Mouse (Mus musculus) megakaryocyte progenitor cell, adult 5-6 weeks (primary cell): ENCODE results near the gene Cask. TPM values are rescaled to one million over a fixed set of nuclear protein-coding genes. Genes with fewer than 3 reads are reported as not detected.

ENCODE experiments used
- ATAC-seq: replicated peaks from 2 replicates; pipeline ENCODE4 v1.8.0; 2016; ENCODE audit warnings: mild to moderate bottlenecking, moderate TSS enrichment, inconsistent platforms; ENCODE audit not compliant: poor library complexity
- total RNA-seq, 2 experiments: library from RNA; stranded (forward) in 1 of 2; stranded (reverse) in 1 of 2; fragments of 157-497, 149-512 nt in 1 of 2; fragments of 200-1000 nt in 1 of 2; gene quantifications; 2 replicates each; pipeline versions ENCODE4 v1.2.3 to v1.2.4; 2015 to 2017

Gene Cask
- total RNA-seq, 2 experiments from 2014 or later = 20.5 to 27.8 TPM

DNA sequence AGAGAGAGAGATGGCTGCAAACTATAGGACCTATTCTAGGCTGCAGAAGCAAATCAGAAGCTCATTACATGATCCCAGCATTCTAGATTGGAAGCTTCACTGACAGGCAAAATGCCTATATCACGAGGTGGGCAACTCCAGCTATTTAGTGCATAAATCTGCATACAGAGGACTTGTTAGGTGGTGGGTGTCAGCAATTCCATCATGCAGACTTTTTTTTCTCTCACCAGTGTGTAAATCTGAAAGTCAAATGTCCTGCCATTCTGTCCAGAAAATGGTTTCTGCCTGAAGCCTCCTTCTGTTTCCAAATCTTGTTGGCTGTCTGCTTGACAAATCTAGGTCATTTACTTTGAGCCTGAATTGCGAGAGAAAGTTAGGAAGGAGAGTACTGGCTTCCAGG, 373.6 kb downstream of the Cask start:
- ATAC-seq = no peak

DNA sequence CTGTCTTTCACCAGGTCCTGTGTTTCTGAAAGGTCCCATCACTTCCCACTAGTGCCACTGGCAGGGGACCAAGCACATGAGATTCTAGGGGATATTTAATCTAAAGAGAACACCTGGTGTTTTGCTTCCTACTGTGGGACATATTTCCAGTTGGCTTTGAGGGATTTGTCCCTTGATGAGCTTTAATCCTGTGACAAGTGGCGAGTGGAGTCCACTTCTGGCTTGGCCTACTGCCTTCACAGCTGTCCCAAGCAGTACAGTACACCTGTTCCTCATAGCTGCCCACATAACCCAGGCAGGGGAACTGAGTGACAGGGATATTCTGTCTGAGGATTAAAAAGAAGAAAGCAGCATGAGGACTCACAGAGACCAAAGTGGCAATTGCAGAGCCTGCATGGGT, 375.8 kb downstream of the Cask start:
- no peak for ATAC-seq

DNA sequence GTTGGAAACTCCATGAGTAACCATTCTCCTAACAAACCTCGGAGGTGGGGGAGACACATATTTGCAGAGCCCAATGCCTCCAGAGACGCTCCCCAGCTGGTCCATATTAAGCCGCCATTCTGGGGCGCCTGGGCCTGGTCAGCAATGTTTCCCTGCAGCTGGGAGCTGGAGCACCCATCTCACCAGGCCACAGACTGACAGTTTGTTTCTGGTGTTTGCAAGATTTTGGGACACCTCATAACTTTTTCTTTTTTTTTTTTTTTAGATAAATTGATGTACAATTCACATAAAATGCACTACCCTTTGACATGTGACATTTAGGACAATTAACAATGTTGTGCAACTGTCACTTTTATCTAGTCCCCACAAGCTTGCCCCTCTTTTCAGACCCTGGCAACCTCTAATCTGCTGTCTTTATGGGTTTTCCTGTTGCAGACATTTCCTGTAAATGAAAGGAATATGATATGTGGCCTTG, 378.4 kb downstream of the Cask start:
- peak; percentile 81 for ATAC-seq

DNA sequence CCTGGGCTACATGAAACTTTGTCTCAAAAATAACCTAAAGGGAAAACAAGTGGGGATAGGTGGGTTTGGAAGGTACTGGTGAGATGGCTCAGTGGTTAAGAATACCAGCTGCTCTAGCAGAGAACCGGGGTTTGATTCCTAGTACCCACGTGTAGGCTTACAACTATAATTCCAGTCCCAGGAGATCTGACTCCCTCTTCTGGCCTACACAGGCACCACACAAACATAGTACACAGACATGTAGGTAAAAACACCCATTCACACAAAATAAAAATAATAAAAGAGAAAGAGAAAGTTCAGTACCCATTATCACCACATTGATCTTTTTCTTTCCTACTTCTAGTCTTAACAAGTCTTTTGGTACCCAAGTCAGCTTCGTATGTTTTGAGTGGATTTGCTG, 379.2 kb downstream of the Cask start:
- 0 out of 2 replicates have a peak, but pooled peaks have one; percentile 18 for ATAC-seq

DNA sequence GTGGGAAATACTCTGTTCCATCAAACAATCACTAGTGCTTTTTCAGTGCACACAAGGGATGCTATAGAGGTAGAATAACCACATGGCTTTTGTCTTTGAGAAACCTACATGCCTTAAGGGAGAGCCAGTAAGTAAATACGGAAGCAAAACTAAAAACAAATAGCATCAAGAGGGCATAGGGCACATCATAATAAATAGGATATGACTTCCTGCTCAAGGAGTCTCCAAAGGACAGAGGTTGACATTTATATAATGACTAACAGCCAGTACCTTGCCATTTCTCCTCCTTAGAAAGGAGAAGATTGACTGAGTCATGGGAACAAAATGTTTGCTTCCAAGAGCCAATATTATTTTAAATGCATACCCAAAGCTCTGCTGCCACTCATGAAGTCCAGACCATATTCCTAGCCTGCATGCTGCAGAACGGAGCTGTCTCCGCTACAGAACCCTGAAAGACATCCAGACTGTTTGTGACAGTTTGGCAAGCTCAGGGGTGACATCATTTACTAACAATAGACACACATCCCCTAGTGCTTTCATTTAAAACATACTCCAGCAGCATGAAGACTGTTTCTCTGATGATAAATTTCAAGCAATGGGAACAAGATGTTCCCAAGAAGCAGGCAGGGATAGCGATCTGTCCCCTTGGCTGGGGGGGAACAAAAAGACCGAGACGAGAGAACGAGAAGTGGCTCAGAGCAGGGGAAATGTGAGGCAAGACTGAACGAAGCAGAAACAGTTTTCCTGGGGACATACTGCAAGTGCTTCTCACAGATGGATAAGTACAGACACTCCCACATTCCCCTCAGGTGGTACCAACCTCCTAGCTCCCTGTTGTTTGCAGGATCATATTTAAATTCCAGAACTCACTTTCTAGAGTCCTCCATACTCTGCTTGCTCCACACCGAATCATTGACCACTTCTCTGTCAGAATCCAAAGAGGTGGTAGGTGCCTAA, 381.7 kb downstream of the Cask start:
- ATAC-seq = 0 out of 2 replicates have a peak, but pooled peaks have one; percentile 30

DNA sequence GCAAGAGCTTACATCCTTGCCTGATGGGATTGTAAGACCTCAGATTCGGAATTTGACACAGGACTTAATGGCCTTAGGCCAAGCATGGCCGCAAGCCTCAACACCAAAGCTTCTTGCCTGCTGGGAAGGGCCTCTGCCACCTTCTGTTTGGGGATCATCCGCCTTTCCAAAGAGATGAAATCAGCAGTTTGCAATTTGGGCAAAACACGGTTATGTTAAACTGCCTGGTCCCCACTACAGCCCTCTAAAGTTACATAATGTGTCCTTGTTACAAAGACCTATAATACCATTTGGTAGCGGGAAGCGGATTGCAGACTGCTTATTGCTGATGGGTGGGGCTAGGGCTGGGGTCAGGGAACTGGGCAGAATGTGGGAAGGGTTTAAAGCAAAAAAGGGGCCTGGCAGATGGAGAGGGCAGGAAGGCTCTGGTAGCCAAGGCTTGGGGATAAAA, 384.0 kb downstream of the Cask start:
- ATAC-seq = no peak

Other genes with a start within 250 kb of the Cask start
- 0.12 and 0.68 TPM in 2 replicates for gene Gpr34, start 219.3 kb downstream of the Cask start, total RNA-seq (2015)
- gene Gpr34, start 219.3 kb downstream of the Cask start, total RNA-seq (2017) = 0.17 and 0.41 TPM in 2 replicates
- gene Gpr82, start 190.0 kb downstream of the Cask start, total RNA-seq (2015) = not detected in 2 replicates
- not detected in 2 replicates for gene Gpr82, start 190.0 kb downstream of the Cask start, total RNA-seq (2017)